In genomic region chr9:116475206-116475955, GRCm38 (mm10) we compare ENCODE assay signal across 27 mouse cellular contexts.
DNase-seq lines count a peak whose midpoint lies in the region; ATAC-seq and TF ChIP-seq lines count a peak whose summit lies in the region.
"Had no signal": no experiment of that assay in that cellular context is flagged by ENCODE, and none has a peak within 500 bp of the region (broad histone marks: within the 10 kb centered on the region; RNA-seq: fewer than 3 reads in every experiment).

No protein-coding gene starts in this region.

- no peak overlapping the region for H3K4me3 ChIP-seq in cerebellum, adult 2 months (replicated peaks; ENCODE audit: insufficient read depth, low read depth, low read length)
- H3K4me3 ChIP-seq in hindbrain, embryonic 15.5 days: no peak overlapping the region
- H3K4me3 ChIP-seq in hindbrain, embryonic 10.5 days: no peak overlapping the region
- no peak overlapping the region for H3K4me3 ChIP-seq in layer of hippocampus, adult 2 months
- H3K4me3 ChIP-seq: embryonic facial prominence, embryonic 15.5 days; forebrain, embryonic 12.5 days; heart, embryonic 13.5 days; hindbrain, embryonic 13.5 days; kidney, embryonic 15.5 days; limb, embryonic 12.5 days; liver, embryonic 15.5 days; midbrain, embryonic 15.5 days; myocyte; neural tube, embryonic 13.5 days had no signal

- ATAC-seq in hindbrain, embryonic 15.5 days (ENCODE audit: low FRiP score, low read depth): peak; percentile 34; the same call in 1 of the 2 replicates
- no peak for ATAC-seq in activated CD4-positive, CD25-positive, alpha-beta regulatory T cell, adult 4 months
- ATAC-seq: forebrain, postnatal 0 days; midbrain, embryonic 15.5 days had no signal

- H3K9ac ChIP-seq in hindbrain, embryonic 15.5 days: no peak overlapping the region
- H3K9ac ChIP-seq: embryonic facial prominence, embryonic 15.5 days; forebrain, embryonic 12.5 days; forebrain, postnatal 0 days; heart, embryonic 13.5 days; hindbrain, embryonic 13.5 days; kidney, embryonic 15.5 days; limb, embryonic 12.5 days; liver, embryonic 15.5 days; lung, embryonic 14.5 days; midbrain, embryonic 15.5 days; neural tube, embryonic 13.5 days had no signal

- peaks cover 11% of the 10 kb centered on the region for H3K4me1 ChIP-seq in cerebellum, adult 2 months (ENCODE audit: control insufficient read depth, insufficient read depth, low read length)
- H3K4me1 ChIP-seq in hindbrain, embryonic 15.5 days (replicated peaks): no peaks in the 10 kb centered on the region
- H3K4me1 ChIP-seq in hindbrain, embryonic 10.5 days (replicated peaks): no peaks in the 10 kb centered on the region
- H3K4me1 ChIP-seq: forebrain, embryonic 12.5 days; kidney, embryonic 15.5 days; limb, embryonic 12.5 days; liver, embryonic 15.5 days; midbrain, embryonic 15.5 days; neural tube, embryonic 13.5 days had no signal

- peak; percentile 13 to 57 for DNase-seq in cerebellum, adult 2 months
- DNase-seq in cerebellum, adult 8-10 months: no peak
- no peak for DNase-seq in hindbrain, embryonic 10.5 days (ENCODE audit: low spot score)
- peak; percentile 43 to 65 for DNase-seq in layer of hippocampus, adult 2 months (ENCODE audit: low spot score in 2 of 2)
- no peak for DNase-seq in layer of hippocampus, adult 9-10 months (ENCODE audit: low spot score)
- DNase-seq in layer of hippocampus, adult 9-11 months: peak; percentile 67
- DNase-seq: adrenal gland, adult 8-10 months; cerebellum, adult 11-12 months; forebrain, postnatal 0 days; heart, postnatal 10 days; kidney, adult 18-20 months; kidney, postnatal 25 days; lung, embryonic 14.5 days; lung, postnatal 14 days had no signal

- WGBS in cerebellum, adult 2 months: 25% methylated on average over 12 of the region's 12 CpGs
- 65% methylated on average over 12 of the region's 12 CpGs for WGBS in hindbrain, embryonic 15.5 days
- 91% methylated on average over 12 of the region's 12 CpGs for WGBS in hindbrain, embryonic 10.5 days

- H3K9me3 ChIP-seq in hindbrain, embryonic 15.5 days: no peaks in the 10 kb centered on the region
- H3K9me3 ChIP-seq in hindbrain, embryonic 10.5 days: peaks cover 4% of the 10 kb centered on the region; the same call in 1 of the 2 replicates
- H3K9me3 ChIP-seq: embryonic facial prominence, embryonic 15.5 days; forebrain, embryonic 12.5 days; heart, embryonic 13.5 days; hindbrain, embryonic 13.5 days; limb, embryonic 12.5 days; liver, embryonic 15.5 days; midbrain, embryonic 15.5 days; neural tube, embryonic 13.5 days had no signal

- H3K27me3 ChIP-seq in cerebellum, adult 2 months (ENCODE audit: control insufficient read depth, insufficient read depth, low read length): no peaks in the 10 kb centered on the region
- H3K27me3 ChIP-seq in hindbrain, embryonic 15.5 days: no peaks in the 10 kb centered on the region
- H3K27me3 ChIP-seq in hindbrain, embryonic 10.5 days (ENCODE audit: insufficient read depth, poor library complexity, severe bottlenecking): no peaks in the 10 kb centered on the region
- H3K27me3 ChIP-seq: CH12.LX; embryonic facial prominence, embryonic 15.5 days; forebrain, embryonic 12.5 days; heart, embryonic 13.5 days; hindbrain, embryonic 13.5 days; kidney, embryonic 15.5 days; limb, embryonic 12.5 days; liver, embryonic 15.5 days; midbrain, embryonic 15.5 days; neural tube, embryonic 13.5 days had no signal

- no peak overlapping the region for H3K4me2 ChIP-seq in hindbrain, embryonic 15.5 days
- H3K4me2 ChIP-seq: embryonic facial prominence, embryonic 15.5 days; forebrain, embryonic 12.5 days; heart, embryonic 13.5 days; hindbrain, embryonic 13.5 days; kidney, embryonic 15.5 days; limb, embryonic 12.5 days; liver, embryonic 15.5 days; lung, embryonic 14.5 days; midbrain, embryonic 15.5 days; neural tube, embryonic 13.5 days had no signal

- TF ChIP-seq POLR2A in cerebellum, adult 2 months (IDR thresholded peaks at IDR 0.05; ENCODE audit: borderline replicate concordance, insufficient read depth, low read length): no peak

- H3K27ac ChIP-seq in cerebellum, adult 2 months (ENCODE audit: insufficient read depth, low read length): no peak overlapping the region
- no peak overlapping the region for H3K27ac ChIP-seq in hindbrain, embryonic 15.5 days (replicated peaks)
- no peak overlapping the region for H3K27ac ChIP-seq in hindbrain, embryonic 10.5 days
- H3K27ac ChIP-seq in layer of hippocampus, adult 2 months: peak overlapping the region; percentile 80
- H3K27ac ChIP-seq: embryonic facial prominence, embryonic 15.5 days; forebrain, embryonic 12.5 days; heart, embryonic 13.5 days; hindbrain, embryonic 13.5 days; kidney, embryonic 15.5 days; limb, embryonic 12.5 days; liver, embryonic 15.5 days; midbrain, embryonic 15.5 days; neural tube, embryonic 13.5 days had no signal

- H3K36me3 ChIP-seq in hindbrain, embryonic 15.5 days: no peaks in the 10 kb centered on the region
- no peaks in the 10 kb centered on the region for H3K36me3 ChIP-seq in hindbrain, embryonic 10.5 days
- H3K36me3 ChIP-seq: embryonic facial prominence, embryonic 15.5 days; forebrain, embryonic 12.5 days; heart, embryonic 13.5 days; hindbrain, embryonic 13.5 days; kidney, embryonic 15.5 days; limb, embryonic 12.5 days; liver, embryonic 15.5 days; midbrain, embryonic 15.5 days; neural tube, embryonic 13.5 days had no signal

- TF ChIP-seq CTCF in cerebellum, adult 2 months (IDR thresholded peaks at IDR 0.05; ENCODE audit: borderline replicate concordance, insufficient read depth, low read depth, low read length): no peak
- TF ChIP-seq CTCF in layer of hippocampus, adult 2 months (conservative IDR thresholded peaks at IDR 0.05): no peak

Comparison
In these comparisons a context has a peak if more than half of its experiments do, and no peak if none do; other contexts are left out.
1. DNase-seq: peak in cerebellum, adult 2 months (2 of 2), layer of hippocampus, adult 2 months (2 of 2) and layer of hippocampus, adult 9-11 months (single experiment); none in cerebellum, adult 8-10 months (single experiment), hindbrain, embryonic 10.5 days (single experiment) and layer of hippocampus, adult 9-10 months (single experiment).